Mouse (Mus musculus) midbrain, embryonic 13.5 days (tissue): ENCODE measurements at regions not wholly inside any gene's neighbourhood (a gene's known extent, or its start where the extent isn't known, plus 50 kb on each side); places are given as distances from the start of the nearest gene placed in this dataset.

Experiments
- ATAC-seq: fragments of 200-750 bp; cut with Nextera tagmentation; 2 replicates; pipeline ENCODE4 v1.8.0; 2017; ENCODE audit warnings: mild to moderate bottlenecking, moderate TSS enrichment, moderate library complexity
- H3K27ac ChIP-seq: fragments of 300-500 bp; sonication (generic); 2 replicates; pipeline ENCODE4 v1.5.1; 2015; ENCODE audit warnings: inconsistent platforms, mild to moderate bottlenecking, moderate library complexity
- H3K27me3 ChIP-seq: fragments of 300-500 bp; sonication (generic); 2 replicates; pipeline ENCODE4 v1.6.1; 2015; ENCODE audit warnings: mild to moderate bottlenecking, inconsistent platforms
- H3K36me3 ChIP-seq: fragments of 300-500 bp; sonication (generic); 2 replicates; pipeline ENCODE4 v1.6.1; 2015; ENCODE audit warnings: mild to moderate bottlenecking, inconsistent platforms
- H3K4me1 ChIP-seq: fragments of 300-500 bp; sonication (generic); replicated peaks from 2 replicates; pipeline ENCODE4 v1.6.1; 2015; ENCODE audit warnings: inconsistent platforms
- H3K4me2 ChIP-seq: fragments of 300-500 bp; sonication (generic); replicated peaks from 2 replicates; pipeline ENCODE4 v1.6.1; 2015; ENCODE audit warnings: moderate library complexity, mild to moderate bottlenecking, inconsistent platforms
- H3K4me3 ChIP-seq: fragments of 300-500 bp; sonication (generic); replicated peaks from 2 replicates; pipeline ENCODE4 v1.5.1; 2015; ENCODE audit warnings: mild to moderate bottlenecking, inconsistent platforms
- H3K9ac ChIP-seq: fragments of 300-500 bp; sonication (generic); replicated peaks from 2 replicates; pipeline ENCODE4 v1.6.1; 2015; ENCODE audit warnings: mild to moderate bottlenecking, inconsistent platforms
- H3K9me3 ChIP-seq: fragments of 300-500 bp; sonication (generic); 2 replicates; pipeline ENCODE4 v1.6.1; 2016; ENCODE audit warnings: mild to moderate bottlenecking, inconsistent platforms
- WGBS: fragments of 180-500 bp; shearing (Covaris S2); methylation state at CpG from one replicate; pipeline ENCODE4 v1.1.7; 2015; 5-methylcytosine and 5-hydroxymethylcytosine counted together

- no peak for ATAC-seq
- WGBS = 88% methylated on average over 7 of the region's 9 CpGs
- H3K9ac ChIP-seq = no peak overlapping the region
Measured at GRCm38 (mm10) chr12:85527011-85527410, 53.3 kb downstream of the Fos start.

GRCm38 (mm10) chr12:85531638-85532037 lies 57.9 kb downstream of the Fos start:
- Histone ChIP-seq H3K4me2 (no peak overlapping the region), H3K27ac (no peak overlapping the region), H3K4me1 (no peaks in the 10 kb centered on the region), H3K4me3 (no peak overlapping the region), H3K36me3 (no peaks in the 10 kb centered on the region), H3K9me3 (no peaks in the 10 kb centered on the region), H3K9ac (no peak overlapping the region), H3K27me3 (no peaks in the 10 kb centered on the region)
- ATAC-seq = no peak
- 92% methylated on average over 1 of the region's 1 CpGs for WGBS

More at GRCm38 (mm10) chr12:85527011-85527410, 53.3 kb downstream of the Fos start:
- Histone ChIP-seq H3K36me3 (no peaks in the 10 kb centered on the region), H3K4me3 (no peak overlapping the region), H3K27me3 (no peaks in the 10 kb centered on the region), H3K4me1 (peaks cover 21% of the 10 kb centered on the region), H3K27ac (no peak overlapping the region), H3K4me2 (no peak overlapping the region), H3K9me3 (no peaks in the 10 kb centered on the region)

GRCm38 (mm10) chr12:85532221-85532612 lies 58.5 kb downstream of the Fos start:
- no peak for ATAC-seq

GRCm38 (mm10) chr12:85532613-85533460 lies 59.1 kb downstream of the Fos start:
- no peak overlapping the region for H3K9ac ChIP-seq
- no peaks in the 10 kb centered on the region for H3K36me3 ChIP-seq
- H3K27me3 ChIP-seq = no peaks in the 10 kb centered on the region
- no peak overlapping the region for H3K27ac ChIP-seq
- no peak overlapping the region for H3K4me3 ChIP-seq
- 84% methylated on average over 14 of the region's 14 CpGs for WGBS
- ATAC-seq = no peak
- no peaks in the 10 kb centered on the region for H3K9me3 ChIP-seq
- no peak overlapping the region for H3K4me2 ChIP-seq
- H3K4me1 ChIP-seq = no peaks in the 10 kb centered on the region

More at GRCm38 (mm10) chr12:85532221-85532612, 58.5 kb downstream of the Fos start:
- H3K27me3 ChIP-seq = no peaks in the 10 kb centered on the region
- H3K9ac ChIP-seq = no peak overlapping the region
- H3K4me1 ChIP-seq = no peaks in the 10 kb centered on the region
- no peak overlapping the region for H3K4me3 ChIP-seq
- no peak overlapping the region for H3K4me2 ChIP-seq
- WGBS = 83% methylated on average over 3 of the region's 3 CpGs
- no peak overlapping the region for H3K27ac ChIP-seq
- H3K36me3 ChIP-seq = no peaks in the 10 kb centered on the region
- H3K9me3 ChIP-seq = no peaks in the 10 kb centered on the region

- 83% methylated on average over 3 of the region's 3 CpGs for WGBS
- no peak overlapping the region for H3K4me2 ChIP-seq
- no peaks in the 10 kb centered on the region for H3K4me1 ChIP-seq
- H3K9me3 ChIP-seq = no peaks in the 10 kb centered on the region
- H3K27me3 ChIP-seq = no peaks in the 10 kb centered on the region
- H3K36me3 ChIP-seq = no peaks in the 10 kb centered on the region
- ATAC-seq = no peak
- no peak overlapping the region for H3K9ac ChIP-seq
- H3K4me3 ChIP-seq = no peak overlapping the region
- no peak overlapping the region for H3K27ac ChIP-seq
Measured at GRCm38 (mm10) chr12:85533603-85534002, 59.9 kb downstream of the Fos start.

DNA sequence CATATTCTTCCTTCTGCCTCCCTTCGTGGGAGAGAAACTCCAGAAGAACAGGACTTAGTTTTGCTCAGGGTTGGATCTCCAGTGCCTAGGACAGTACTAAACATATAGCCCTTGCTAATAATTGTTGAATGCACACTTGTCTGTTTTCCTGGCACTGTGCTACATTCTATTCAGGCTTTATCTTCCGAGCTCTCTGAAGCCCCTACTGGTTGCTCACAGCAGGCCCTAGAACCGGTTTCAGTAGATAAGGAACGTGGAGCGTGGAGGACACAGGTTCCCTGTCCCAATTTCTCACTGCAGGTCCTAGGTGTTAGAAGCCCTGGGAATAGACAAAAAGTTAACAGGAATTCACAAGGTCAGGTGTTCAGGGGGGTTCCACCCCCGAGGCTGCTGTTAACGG lies 59.4 kb upstream of the Jdp2 start:
- 63% methylated on average over 7 of the region's 7 CpGs for WGBS

DNA sequence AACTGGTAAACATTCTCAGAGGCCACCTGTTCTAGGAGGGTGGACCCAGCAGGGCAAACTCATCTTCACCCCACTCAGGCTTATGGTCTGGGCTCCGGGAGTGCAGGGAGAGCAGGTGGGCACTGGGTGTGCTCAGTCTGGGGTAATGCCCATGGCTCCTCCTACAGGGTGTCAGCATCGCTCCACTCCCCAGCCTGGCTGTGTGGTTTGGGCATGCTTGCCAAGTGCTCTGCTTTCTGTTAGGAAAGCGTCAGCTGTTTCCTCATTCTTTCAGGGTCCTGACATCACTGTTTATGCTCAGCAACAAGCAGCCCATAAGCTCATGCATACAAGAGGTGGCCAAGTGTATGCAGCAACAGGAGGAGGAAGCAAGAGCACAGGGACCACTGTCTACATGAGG lies 57.7 kb upstream of the Jdp2 start:
- Histone ChIP-seq H3K4me1 (no peaks in the 10 kb centered on the region), H3K27ac (no peak overlapping the region), H3K9ac (no peak overlapping the region), H3K4me2 (no peak overlapping the region), H3K27me3 (no peaks in the 10 kb centered on the region), H3K36me3 (no peaks in the 10 kb centered on the region), H3K9me3 (no peaks in the 10 kb centered on the region), H3K4me3 (no peak overlapping the region)
- 66% methylated on average over 3 of the region's 3 CpGs for WGBS
- ATAC-seq = peak; percentile 48; the same call in 1 of the 2 replicates

More for the DNA sequence above, 59.4 kb upstream of the Jdp2 start:
- no peaks in the 10 kb centered on the region for H3K9me3 ChIP-seq
- H3K4me3 ChIP-seq = no peak overlapping the region
- no peak overlapping the region for H3K27ac ChIP-seq
- H3K4me1 ChIP-seq = no peaks in the 10 kb centered on the region
- no peaks in the 10 kb centered on the region for H3K27me3 ChIP-seq
- H3K4me2 ChIP-seq = no peak overlapping the region
- H3K9ac ChIP-seq = no peak overlapping the region
- no peaks in the 10 kb centered on the region for H3K36me3 ChIP-seq
- ATAC-seq = no peak

DNA sequence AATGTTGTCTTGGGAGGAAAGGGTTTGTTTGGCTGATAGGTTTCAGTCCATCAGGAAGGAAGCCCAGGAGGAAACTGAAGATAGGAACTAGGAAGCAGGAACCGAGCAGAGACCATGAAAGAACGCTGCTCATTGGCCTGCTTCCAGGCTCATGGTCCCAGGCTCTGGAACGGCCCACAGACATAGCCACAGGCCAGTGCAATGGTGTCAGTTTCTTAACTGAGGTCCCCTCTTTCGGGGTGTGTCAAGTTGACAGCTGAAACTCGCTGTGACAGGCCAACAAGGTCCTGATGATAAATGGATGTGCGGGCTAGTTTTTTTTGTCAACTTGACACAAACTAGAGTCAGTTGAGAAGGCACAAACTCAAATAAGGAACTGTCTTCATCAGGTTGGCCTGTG lies 55.9 kb upstream of the Jdp2 start:
- H3K4me2 ChIP-seq = no peak overlapping the region
- H3K4me3 ChIP-seq = no peak overlapping the region
- H3K4me1 ChIP-seq = no peaks in the 10 kb centered on the region; the same call in 1 of the 2 replicates
- WGBS = 85% methylated on average over 6 of the region's 6 CpGs
- no peak overlapping the region for H3K27ac ChIP-seq
- ATAC-seq = no peak
- H3K9me3 ChIP-seq = no peaks in the 10 kb centered on the region
- no peaks in the 10 kb centered on the region for H3K27me3 ChIP-seq
- H3K9ac ChIP-seq = no peak overlapping the region
- no peaks in the 10 kb centered on the region for H3K36me3 ChIP-seq

DNA sequence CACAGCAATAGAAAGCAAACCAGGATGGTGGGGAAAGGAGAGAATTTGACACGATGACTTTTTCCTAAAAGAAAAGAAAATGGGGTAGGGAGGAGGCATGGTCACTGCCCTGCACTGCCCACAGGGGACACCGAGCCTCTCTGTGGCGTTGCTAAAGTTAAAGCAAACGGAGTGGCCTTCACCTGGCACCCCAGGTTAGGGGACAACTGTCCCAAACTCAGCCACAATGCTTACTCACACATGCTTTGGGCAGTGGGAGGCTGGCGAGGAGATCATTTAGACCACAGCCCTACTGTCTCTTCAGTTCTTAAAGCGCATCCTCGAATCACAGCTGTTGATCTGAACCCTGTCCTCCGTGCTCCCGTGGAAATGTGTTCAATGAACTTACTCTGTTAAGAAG lies 55.3 kb upstream of the Jdp2 start:
- ATAC-seq = no peak
- Histone ChIP-seq H3K4me1 (no peaks in the 10 kb centered on the region; the same call in 1 of the 2 replicates), H3K4me3 (no peak overlapping the region), H3K27me3 (no peaks in the 10 kb centered on the region), H3K9ac (no peak overlapping the region), H3K27ac (no peak overlapping the region), H3K36me3 (no peaks in the 10 kb centered on the region), H3K4me2 (no peak overlapping the region), H3K9me3 (no peaks in the 10 kb centered on the region)
- WGBS = 89% methylated on average over 9 of the region's 9 CpGs

GRCm38 (mm10) chr12:85544801-85545200 lies 54.0 kb upstream of the Jdp2 start:
- Histone ChIP-seq H3K27ac (no peak overlapping the region), H3K9me3 (no peaks in the 10 kb centered on the region), H3K4me1 (no peaks in the 10 kb centered on the region; the same call in 1 of the 2 replicates), H3K4me2 (no peak overlapping the region), H3K36me3 (no peaks in the 10 kb centered on the region), H3K9ac (no peak overlapping the region), H3K4me3 (no peak overlapping the region), H3K27me3 (no peaks in the 10 kb centered on the region)
- WGBS = 50% methylated on average over 4 of the region's 4 CpGs
- no peak for ATAC-seq

DNA sequence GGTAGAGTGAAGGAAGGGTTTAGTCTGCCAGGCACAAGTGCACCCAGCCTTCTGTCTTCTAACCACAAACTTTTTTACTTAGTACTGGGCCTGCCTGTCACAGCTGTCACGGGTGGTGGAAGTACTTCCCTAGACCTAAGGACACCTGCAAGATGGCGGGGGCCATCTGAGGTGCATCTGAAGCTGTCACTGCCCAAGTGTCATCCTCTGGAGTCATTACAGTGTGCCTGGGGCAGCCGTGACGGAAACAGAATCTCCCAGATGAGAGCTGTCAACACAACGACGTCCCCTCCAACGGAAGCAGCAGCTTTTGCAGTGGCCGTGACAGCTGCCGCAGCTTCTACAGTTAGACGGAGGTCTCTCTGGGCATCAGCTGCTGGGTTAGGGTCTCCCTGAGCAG lies 53.1 kb upstream of the Jdp2 start:
- ATAC-seq = no peak
- no peaks in the 10 kb centered on the region; the same call in 1 of the 2 replicates for H3K4me1 ChIP-seq
- H3K36me3 ChIP-seq = no peaks in the 10 kb centered on the region
- H3K27ac ChIP-seq = no peak overlapping the region
- no peak overlapping the region for H3K9ac ChIP-seq
- H3K4me2 ChIP-seq = no peak overlapping the region
- H3K27me3 ChIP-seq = no peaks in the 10 kb centered on the region
- no peaks in the 10 kb centered on the region for H3K9me3 ChIP-seq
- WGBS = 79% methylated on average over 10 of the region's 10 CpGs
- H3K4me3 ChIP-seq = no peak overlapping the region

- Histone ChIP-seq H3K4me1 (no peaks in the 10 kb centered on the region; the same call in 1 of the 2 replicates), H3K27me3 (no peaks in the 10 kb centered on the region), H3K27ac (no peak overlapping the region), H3K4me3 (no peak overlapping the region), H3K4me2 (no peak overlapping the region), H3K9me3 (no peaks in the 10 kb centered on the region), H3K9ac (no peak overlapping the region), H3K36me3 (no peaks in the 10 kb centered on the region)
- 70% methylated on average over 8 of the region's 8 CpGs for WGBS
- ATAC-seq = no peak
Measured at GRCm38 (mm10) chr12:85548076-85548475, 50.8 kb upstream of the Jdp2 start.
